Mouse (Mus musculus) heart, embryonic 12.5 days (tissue): ENCODE data around the gene Apoc4. TPM values are rescaled to one million over a fixed set of nuclear protein-coding genes. Genes with fewer than 3 reads are reported as not detected.
A peak's percentile ranks its signal among the peaks of the same experiment; 100 is the strongest.

Experiments
- ATAC-seq: fragments of 200-750 bp; cut with Nextera tagmentation; 2 replicates; pipeline ENCODE4 v1.8.0; 2017; ENCODE audit warnings: moderate TSS enrichment, moderate library complexity; ENCODE audit not compliant: insufficient number of reproducible peaks, low FRiP score
- H3K27ac ChIP-seq: fragments of 300-500 bp; sonication (generic); 2 replicates; pipeline ENCODE4 v1.5.1; 2016; ENCODE audit warnings: mild to moderate bottlenecking, moderate library complexity; ENCODE audit not compliant: poor library complexity, severe bottlenecking
- H3K27me3 ChIP-seq: fragments of 300-500 bp; sonication (generic); replicated peaks from 2 replicates; pipeline ENCODE4 v1.6.1; 2016; ENCODE audit warnings: mild to moderate bottlenecking, moderate library complexity
- H3K36me3 ChIP-seq: fragments of 300-500 bp; sonication (generic); 2 replicates; pipeline ENCODE4 v1.6.1; 2016; ENCODE audit warnings: mild to moderate bottlenecking, moderate library complexity
- H3K4me1 ChIP-seq: fragments of 300-500 bp; sonication (generic); replicated peaks from 2 replicates; pipeline ENCODE4 v1.6.1; 2016; ENCODE audit warnings: mild to moderate bottlenecking
- H3K4me2 ChIP-seq: fragments of 300-500 bp; sonication (generic); 2 replicates; pipeline ENCODE4 v1.6.1; 2016; ENCODE audit warnings: mild to moderate bottlenecking, moderate library complexity
- H3K4me3 ChIP-seq: fragments of 300-500 bp; sonication (generic); 2 replicates; pipeline ENCODE4 v1.5.1; 2016; ENCODE audit warnings: mild to moderate bottlenecking
- H3K9ac ChIP-seq: fragments of 300-500 bp; sonication (generic); 2 replicates; pipeline ENCODE4 v1.6.1; 2016; ENCODE audit warnings: mild to moderate bottlenecking, moderate library complexity
- H3K9me3 ChIP-seq: fragments of 300-500 bp; sonication (generic); replicated peaks from 2 replicates; pipeline ENCODE4 v1.6.1; 2016; ENCODE audit warnings: mild to moderate bottlenecking, moderate library complexity
- whole genome bisulfite sequencing: fragments of 180-500 bp; shearing (Covaris S2); methylation state at CpG from one replicate; pipeline ENCODE4 v1.1.7; 2016; 5-methylcytosine and 5-hydroxymethylcytosine counted together
- polyA plus RNA-seq: library from polyadenylated mRNA; unstranded; fragments of >200 nt; fragmentation: Nextera tagmentation; extraction: Ambion mirVana; gene quantifications from 2 replicates; pipeline ENCODE4 v1.2.1, GENCODE M21; 2016

Gene Apoc4
- polyA plus RNA-seq, 1 experiment from 2014 or later: 0.41 TPM

DNA sequence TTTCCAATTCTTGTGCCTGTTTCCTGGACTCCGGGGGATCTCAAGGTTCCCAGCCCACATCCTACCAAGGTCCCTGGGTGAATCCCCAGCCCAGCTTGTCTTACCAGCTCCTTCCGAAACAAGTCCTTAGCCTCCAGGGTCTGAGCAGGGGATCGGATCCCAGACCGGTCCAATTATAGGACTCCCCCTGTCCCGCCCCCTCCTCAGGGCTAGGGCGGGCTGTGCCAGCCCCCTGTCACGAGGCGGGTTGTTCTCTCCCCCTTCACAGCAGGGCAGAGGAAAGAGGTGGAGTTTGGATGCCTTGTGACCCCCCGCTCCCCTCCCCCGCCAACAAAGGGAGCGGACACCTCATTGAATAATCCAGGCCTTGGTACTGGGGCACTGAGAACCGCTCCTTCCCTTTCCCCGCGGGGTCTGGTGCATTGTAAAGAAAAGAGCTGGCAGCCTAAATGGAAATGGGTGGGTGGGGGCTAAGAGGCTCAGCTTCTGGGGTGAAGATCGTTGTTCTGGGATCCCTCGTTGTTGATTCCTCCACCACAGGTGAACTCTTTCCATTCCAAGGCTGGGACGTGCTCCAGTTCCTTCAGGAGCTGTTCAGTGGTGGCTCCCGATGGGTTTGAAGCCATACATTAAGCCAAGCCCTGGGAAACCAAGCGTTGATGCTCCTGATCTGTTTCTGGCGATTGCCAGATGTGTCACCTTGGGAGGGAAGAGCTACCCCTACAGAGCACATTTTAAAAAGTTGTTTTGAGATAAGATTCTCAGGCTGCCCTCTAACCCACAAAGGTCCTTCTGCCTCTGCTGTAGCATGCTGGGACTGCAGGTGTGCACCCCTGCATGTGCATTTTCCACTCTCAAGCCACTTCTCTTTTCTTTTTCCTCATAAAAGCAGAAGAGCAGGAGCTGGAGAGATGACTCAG, 17.9 kb upstream of the Apoc4 start, which contains the start of gene Apoe:
Gene Apoe (minus strand): TSS at position 282 of the 920 bp plus-strand sequence.
- Histone ChIP-seq H3K9me3 (no peaks in the 10 kb centered on the region), H3K36me3 (peaks cover 45% of the 10 kb centered on the region), H3K27me3 (no peaks in the 10 kb centered on the region), H3K27ac (peak within 1 kb of the TSS; percentile 61), H3K4me1 (peaks cover 46% of the 10 kb centered on the region), H3K4me2 (peak within 1 kb of the TSS; percentile 86), H3K9ac (peak within 1 kb of the TSS; percentile 68), H3K4me3 (peak within 1 kb of the TSS; percentile 55)
- WGBS: 3% methylated on average over 20 of the region's 20 CpGs
- ATAC-seq: peak; percentile 68

DNA sequence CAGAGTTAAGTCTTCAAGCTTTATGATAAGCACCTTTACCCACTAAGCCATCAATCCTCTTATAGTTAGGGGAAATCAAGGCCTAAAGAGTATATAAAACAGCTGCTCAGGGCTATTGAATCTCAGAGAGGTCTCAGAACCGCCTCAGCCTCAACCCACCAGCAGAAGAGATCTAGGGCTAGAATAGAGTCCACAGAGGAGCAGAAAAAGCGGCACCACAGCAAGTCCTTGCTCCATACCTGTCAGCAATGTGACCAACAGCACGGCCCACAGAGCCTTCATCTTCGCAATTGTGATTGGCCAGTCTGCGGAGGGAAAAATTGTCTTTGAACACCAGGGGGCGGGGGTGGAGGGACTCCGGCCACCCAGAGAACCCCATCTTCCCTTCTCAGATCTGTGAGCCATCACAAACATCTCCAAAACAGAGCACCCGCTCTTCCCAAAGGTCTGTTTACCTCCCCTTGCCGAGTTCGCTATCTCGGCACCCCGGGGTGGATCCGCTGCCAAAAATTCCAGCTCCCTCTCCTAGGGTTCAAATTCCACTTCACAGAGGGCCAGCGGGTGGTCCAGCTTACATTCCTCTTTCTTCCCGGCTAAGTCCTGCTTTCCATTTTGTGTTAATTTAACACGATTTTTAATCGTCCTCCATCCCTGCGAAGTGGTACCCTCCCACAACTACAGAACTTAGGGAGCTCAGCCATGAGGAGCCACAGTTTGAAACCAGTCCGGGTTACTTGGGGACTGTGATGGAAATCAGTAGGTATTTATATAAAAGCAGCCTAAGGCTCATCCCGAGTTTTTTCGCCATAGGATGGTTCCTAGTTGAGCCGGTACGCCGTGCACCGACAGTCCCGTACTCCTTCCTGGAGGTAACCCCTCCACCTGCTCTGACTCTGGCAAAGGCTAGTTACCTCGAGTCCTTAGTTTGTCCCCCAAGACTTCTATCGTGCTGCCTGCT, 16.9 kb upstream of the Apoc4 start:
- Histone ChIP-seq H3K4me1 (peaks cover 54% of the 10 kb centered on the region), H3K27ac (peak overlapping the region; percentile 61), H3K4me3 (peak overlapping the region; percentile 55), H3K9me3 (no peaks in the 10 kb centered on the region), H3K4me2 (peak overlapping the region; percentile 86), H3K36me3 (peaks cover 36% of the 10 kb centered on the region), H3K27me3 (no peaks in the 10 kb centered on the region), H3K9ac (peak overlapping the region; percentile 68)
- ATAC-seq: no peak
- WGBS: 2% methylated on average over 28 of the region's 28 CpGs

DNA sequence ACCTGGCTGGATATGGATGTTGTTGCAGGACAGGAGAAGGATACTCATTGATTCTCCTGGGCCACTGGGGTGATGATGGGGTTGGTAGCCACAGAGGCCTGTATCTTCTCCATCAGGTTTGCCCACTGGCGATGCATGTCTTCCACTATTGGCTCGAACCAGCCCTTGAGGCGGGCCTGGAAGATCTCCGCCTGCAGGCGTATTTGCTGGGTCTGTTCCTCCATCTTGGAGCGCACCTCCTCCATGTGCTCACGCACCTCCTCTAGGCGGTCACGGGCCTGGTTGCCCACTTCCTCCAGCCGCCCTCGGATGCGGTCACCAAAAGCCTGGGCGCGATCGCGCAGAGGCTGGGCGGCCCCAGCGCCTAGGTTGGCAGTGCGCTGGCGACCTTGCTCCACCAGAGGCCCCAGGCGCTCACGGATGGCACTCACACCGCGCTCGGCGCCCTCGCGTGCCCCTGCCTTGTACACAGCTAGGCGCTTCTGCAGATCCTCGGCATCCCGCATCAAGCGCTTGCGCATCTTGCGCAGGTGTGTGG, 15.1 kb upstream of the Apoc4 start:
- H3K27ac ChIP-seq: peak overlapping the region; percentile 95; the same call in 1 of the 2 replicates
- 0 out of 2 replicates have a peak overlapping the region, but pooled peaks have one; percentile 11 for H3K9ac ChIP-seq
- no peak overlapping the region for H3K4me3 ChIP-seq
- H3K36me3 ChIP-seq: peaks cover 18% of the 10 kb centered on the region
- WGBS: 87% methylated on average over 34 of the region's 34 CpGs
- H3K4me2 ChIP-seq: 0 out of 2 replicates have a peak overlapping the region, but pooled peaks have one; percentile 86
- H3K27me3 ChIP-seq: no peaks in the 10 kb centered on the region
- peaks cover 62% of the 10 kb centered on the region for H3K4me1 ChIP-seq
- no peak for ATAC-seq
- H3K9me3 ChIP-seq: no peaks in the 10 kb centered on the region

DNA sequence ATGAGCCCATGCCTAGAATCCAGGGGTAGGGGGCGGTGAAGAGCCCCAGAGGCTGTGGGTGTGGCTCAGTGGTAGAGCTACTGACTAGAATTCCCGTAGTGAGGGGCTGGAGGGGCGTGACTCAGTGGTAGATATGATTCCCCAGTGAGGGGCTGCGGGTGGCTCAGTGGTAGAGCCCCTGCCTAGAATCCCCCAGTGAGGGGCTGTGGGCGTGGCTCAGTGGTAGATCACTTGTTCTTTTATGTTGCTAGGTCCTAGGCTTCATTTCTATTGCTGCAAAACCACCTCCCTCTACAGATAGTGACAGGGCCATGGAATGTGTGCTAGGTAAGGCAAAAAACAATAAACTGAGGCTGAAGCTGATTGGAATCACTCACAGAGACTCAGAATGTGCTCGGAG, 14.6 kb upstream of the Apoc4 start:
- no peak overlapping the region for H3K4me3 ChIP-seq
- H3K4me1 ChIP-seq: peaks cover 58% of the 10 kb centered on the region
- ATAC-seq: no peak

DNA sequence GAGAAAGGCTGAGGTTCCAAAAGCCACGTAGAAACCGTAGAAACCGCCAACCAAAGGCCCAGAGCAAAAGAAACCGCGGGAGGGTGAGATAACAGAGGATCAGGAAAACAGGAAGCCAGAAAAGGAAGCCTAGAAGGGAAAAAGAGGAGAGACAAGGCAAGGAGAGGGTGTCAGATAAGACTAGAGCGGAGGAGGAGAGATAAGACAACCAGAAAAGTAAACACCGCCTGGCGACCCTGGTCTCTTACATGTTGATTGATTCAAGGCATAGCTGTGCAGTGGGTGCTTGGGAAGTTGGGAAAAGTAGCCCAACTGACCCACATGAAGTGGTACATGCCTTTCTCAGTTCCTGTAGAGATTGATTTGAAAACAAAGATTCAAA, 13.9 kb upstream of the Apoc4 start:
- peaks cover 52% of the 10 kb centered on the region for H3K4me1 ChIP-seq
- no peaks in the 10 kb centered on the region for H3K27me3 ChIP-seq
- peak overlapping the region; percentile 23; the same call in 1 of the 2 replicates for H3K4me2 ChIP-seq
- no peaks in the 10 kb centered on the region for H3K9me3 ChIP-seq
- H3K27ac ChIP-seq: peak overlapping the region; percentile 95
- peak overlapping the region; percentile 37; the same call in 1 of the 2 replicates for H3K9ac ChIP-seq
- WGBS: 4% methylated on average over 8 of the region's 8 CpGs
- H3K36me3 ChIP-seq: peaks cover 17% of the 10 kb centered on the region
- peak; percentile 66 for ATAC-seq
- no peak overlapping the region for H3K4me3 ChIP-seq

More for the DNA sequence above, 14.6 kb upstream of the Apoc4 start:
- no peaks in the 10 kb centered on the region for H3K9me3 ChIP-seq
- H3K9ac ChIP-seq: no peak overlapping the region
- peak overlapping the region; percentile 95 for H3K27ac ChIP-seq
- H3K4me2 ChIP-seq: no peak overlapping the region
- no peaks in the 10 kb centered on the region for H3K27me3 ChIP-seq
- peaks cover 17% of the 10 kb centered on the region for H3K36me3 ChIP-seq
- 73% methylated on average over 6 of the region's 6 CpGs for WGBS

DNA sequence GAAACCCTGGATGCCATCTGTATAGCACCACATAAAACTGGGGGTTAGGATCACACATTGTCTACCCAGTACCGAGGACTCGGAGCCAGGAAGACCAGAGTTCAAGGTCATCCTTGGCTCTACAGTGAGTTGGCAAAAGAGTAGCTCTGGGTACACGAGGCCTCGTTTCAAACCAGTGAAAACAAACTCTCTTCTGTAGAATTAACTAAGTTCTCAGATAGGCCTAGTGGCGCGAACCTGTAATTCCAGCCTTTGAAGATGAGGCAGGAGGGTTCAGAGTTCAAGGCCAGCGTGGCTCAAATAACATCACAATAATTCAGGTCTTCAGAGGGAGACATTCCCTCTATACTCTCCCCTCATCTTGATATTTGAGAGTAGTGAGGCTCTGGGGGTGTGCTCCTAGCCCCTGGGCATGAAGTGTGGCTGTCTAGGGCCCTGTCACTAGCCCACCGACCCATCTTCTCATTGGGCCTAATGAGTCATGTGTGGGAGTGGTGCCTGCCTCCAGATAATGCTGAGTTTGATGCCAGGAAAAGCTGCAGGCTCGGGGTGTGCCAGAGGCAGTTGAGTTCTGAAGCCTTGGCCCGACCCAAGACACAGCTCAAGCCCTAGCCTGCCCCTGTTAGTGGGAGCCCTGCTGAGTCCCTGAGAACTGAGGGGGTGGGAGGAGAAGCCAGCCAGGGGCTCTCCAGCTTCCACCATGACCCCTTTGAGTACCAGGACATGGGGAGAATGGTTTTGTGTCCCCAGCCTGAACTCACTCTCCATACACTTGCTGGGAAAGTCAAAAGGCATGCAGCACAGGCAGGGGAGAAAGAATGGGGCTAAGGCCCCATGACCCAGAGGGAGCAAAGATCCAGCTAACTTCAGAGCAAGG, 13.3 kb upstream of the Apoc4 start:
- H3K4me2 ChIP-seq: peak overlapping the region; percentile 23; the same call in 1 of the 2 replicates
- H3K4me1 ChIP-seq: peaks cover 50% of the 10 kb centered on the region
- peak overlapping the region; percentile 37; the same call in 1 of the 2 replicates for H3K9ac ChIP-seq
- no peaks in the 10 kb centered on the region for H3K27me3 ChIP-seq
- H3K36me3 ChIP-seq: peaks cover 17% of the 10 kb centered on the region
- H3K4me3 ChIP-seq: no peak overlapping the region
- H3K9me3 ChIP-seq: no peaks in the 10 kb centered on the region
- WGBS: 62% methylated on average over 10 of the region's 10 CpGs
- no peak for ATAC-seq
- H3K27ac ChIP-seq: peak overlapping the region; percentile 95

DNA sequence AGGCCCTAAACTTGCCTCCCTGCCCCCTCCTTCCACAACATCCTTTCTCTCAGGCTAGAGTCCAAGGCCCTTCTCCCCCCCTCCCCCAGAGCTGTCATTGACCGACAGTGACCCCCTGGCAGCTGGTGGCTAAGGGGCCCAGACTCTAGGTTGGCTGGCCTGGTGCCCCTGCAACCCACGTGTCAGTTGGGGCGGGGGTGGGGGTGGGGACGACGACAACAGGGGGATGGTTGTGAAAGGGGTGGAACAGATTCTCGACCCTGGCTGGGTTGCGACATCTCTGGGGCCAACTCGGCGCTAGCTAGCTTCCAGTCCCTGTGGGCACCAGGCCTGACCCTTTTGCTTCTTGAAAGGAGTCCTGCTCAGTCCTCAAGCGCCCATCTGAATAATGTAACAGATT, 12.1 kb upstream of the Apoc4 start:
- peak; percentile 38; the same call in 1 of the 2 replicates for ATAC-seq
- 26% methylated on average over 10 of the region's 10 CpGs for WGBS
- Histone ChIP-seq H3K4me1 (peaks cover 39% of the 10 kb centered on the region), H3K9me3 (no peaks in the 10 kb centered on the region), H3K27ac (peak overlapping the region; percentile 62), H3K36me3 (peaks cover 17% of the 10 kb centered on the region), H3K4me2 (peak overlapping the region; percentile 35), H3K9ac (peak overlapping the region; percentile 8; the same call in 1 of the 2 replicates), H3K27me3 (no peaks in the 10 kb centered on the region), H3K4me3 (no peak overlapping the region)

DNA sequence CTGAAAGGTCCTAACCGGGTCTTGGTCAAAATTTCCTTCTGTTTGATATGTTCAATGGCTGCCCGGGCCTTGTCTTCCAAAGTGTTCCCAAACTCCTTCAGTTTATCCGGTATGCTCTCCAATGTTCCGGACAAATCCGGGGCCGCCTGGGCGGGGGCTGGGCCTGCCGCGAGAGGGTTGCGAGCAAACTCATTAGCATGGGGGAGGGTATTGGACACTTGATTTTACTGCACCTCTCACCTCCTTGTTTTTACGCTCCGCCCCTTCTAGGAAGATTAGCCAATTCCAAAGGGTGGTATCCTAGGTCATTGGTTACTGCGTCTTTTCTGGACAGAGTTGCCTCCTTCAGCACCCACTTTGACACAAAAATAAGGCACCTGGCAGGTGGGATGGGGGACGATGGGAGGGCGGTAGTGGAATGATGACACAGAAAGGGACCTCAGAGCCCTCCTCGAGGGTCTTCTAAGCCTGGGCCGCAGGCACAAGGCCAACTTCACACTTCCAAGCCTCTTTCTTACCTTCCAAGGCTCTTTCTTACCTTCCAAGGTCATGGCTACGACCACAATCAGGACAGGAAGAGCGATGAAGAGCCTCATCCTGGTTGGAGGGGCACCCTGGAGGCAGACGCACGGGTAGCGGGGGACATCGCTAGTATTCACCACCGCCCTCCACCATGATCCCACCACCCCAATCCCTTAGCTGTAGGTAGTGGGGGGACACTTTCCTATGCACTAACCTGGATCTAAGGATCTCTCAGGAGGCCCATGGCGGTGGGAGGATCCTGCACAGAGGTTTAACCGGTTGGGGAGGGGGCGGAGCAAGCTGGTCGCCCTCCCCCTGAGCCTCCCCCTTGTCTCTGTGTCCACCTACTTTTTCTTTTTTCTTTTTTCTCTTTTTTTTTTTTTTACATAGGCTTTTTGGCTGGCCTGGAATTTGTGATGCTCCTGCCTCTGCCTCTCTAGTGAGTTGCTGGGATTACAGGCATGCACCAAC, 10.9 kb upstream of the Apoc4 start, which contains the start of gene Apoc1:
Gene Apoc1 (minus strand): TSS at position 788 of the 993 bp plus-strand sequence.
- 45% methylated on average over 28 of the region's 28 CpGs for whole genome bisulfite sequencing
- H3K36me3 ChIP-seq: peaks cover 14% of the 10 kb centered on the region
- peak within 1 kb of the TSS; percentile 62 for H3K27ac ChIP-seq
- no peaks in the 10 kb centered on the region for H3K9me3 ChIP-seq
- H3K4me2 ChIP-seq: peak within 1 kb of the TSS; percentile 35
- no peak for ATAC-seq
- H3K4me3 ChIP-seq: no peak within 1 kb of the TSS
- peaks cover 39% of the 10 kb centered on the region for H3K4me1 ChIP-seq
- peak within 1 kb of the TSS; percentile 8; the same call in 1 of the 2 replicates for H3K9ac ChIP-seq
- H3K27me3 ChIP-seq: no peaks in the 10 kb centered on the region

DNA sequence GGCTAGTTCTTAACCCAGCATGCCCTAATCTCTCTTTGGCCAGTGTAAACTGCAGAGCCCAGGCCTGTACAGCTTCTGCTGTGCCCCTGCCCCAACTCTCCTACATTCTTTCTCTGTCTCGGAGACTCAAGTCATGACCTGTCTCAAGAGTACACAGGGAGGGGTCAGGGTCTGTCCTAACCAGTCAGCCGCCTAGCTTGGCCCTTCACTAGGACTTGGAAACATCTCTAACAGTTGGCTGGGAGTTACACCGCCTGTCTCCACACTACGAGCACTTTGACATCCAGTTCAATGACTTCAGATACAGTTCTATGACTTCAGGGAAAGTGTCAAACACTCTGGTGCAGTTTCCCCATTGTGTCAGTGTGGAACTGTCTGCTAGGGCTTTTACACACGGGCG, 10.2 kb upstream of the Apoc4 start:
- H3K4me1 ChIP-seq: peaks cover 39% of the 10 kb centered on the region

More for the DNA sequence above, 10.2 kb upstream of the Apoc4 start:
- Histone ChIP-seq H3K4me3 (no peak overlapping the region), H3K9me3 (no peaks in the 10 kb centered on the region), H3K36me3 (peaks cover 6% of the 10 kb centered on the region), H3K27me3 (no peaks in the 10 kb centered on the region), H3K9ac (no peak overlapping the region), H3K4me2 (0 out of 2 replicates have a peak overlapping the region, but pooled peaks have one; percentile 1), H3K27ac (no peak overlapping the region)
- no peak for ATAC-seq
- 71% methylated on average over 6 of the region's 6 CpGs for WGBS
